Mouse (Mus musculus) heart, embryonic 16.5 days (tissue): ENCODE data around the gene Trmt2a. TPM values are rescaled to one million over a fixed set of nuclear protein-coding genes. Genes with fewer than 3 reads are reported as not detected.

Experiments used
- ATAC-seq: fragments of 200-750 bp; cut with Nextera tagmentation; replicated peaks from 2 replicates; pipeline ENCODE4 v1.8.0; 2017; ENCODE audit warnings: moderate number of reproducible peaks; ENCODE audit not compliant: insufficient read depth, low FRiP score; ENCODE audit errors: extremely low read depth
- H3K27ac ChIP-seq: fragments of 300-500 bp; sonication (generic); 2 replicates; pipeline ENCODE4 v1.5.1; 2014; ENCODE audit warnings: mild to moderate bottlenecking, low read length, control low read depth, moderate library complexity
- H3K27me3 ChIP-seq: fragments of 300-500 bp; sonication (generic); 2 replicates; pipeline ENCODE4 v1.6.1; 2014; ENCODE audit warnings: low read length, mixed read lengths; ENCODE audit not compliant: control insufficient read depth, insufficient read depth
- H3K36me3 ChIP-seq: fragments of 300-500 bp; sonication (generic); 2 replicates; pipeline ENCODE4 v1.6.1; 2014; ENCODE audit not compliant: control insufficient read depth, insufficient read depth
- H3K4me1 ChIP-seq: fragments of 300-500 bp; sonication (generic); 2 replicates; pipeline ENCODE4 v1.6.1; 2014; ENCODE audit warnings: low read length, mixed read lengths; ENCODE audit not compliant: control insufficient read depth, insufficient read depth
- H3K4me2 ChIP-seq: fragments of 300-500 bp; sonication (generic); 2 replicates; pipeline ENCODE4 v1.6.1; 2014; ENCODE audit warnings: low read depth, mild to moderate bottlenecking, control low read depth, low read length
- H3K4me3 ChIP-seq: fragments of 300-500 bp; sonication (generic); 2 replicates; pipeline ENCODE4 v1.5.1; 2014; ENCODE audit warnings: mild to moderate bottlenecking, control low read depth, low read length
- H3K9ac ChIP-seq: fragments of 300-500 bp; sonication (generic); 2 replicates; pipeline ENCODE4 v1.6.1; 2014; ENCODE audit warnings: low read length, control low read depth
- H3K9me3 ChIP-seq: fragments of 300-500 bp; sonication (generic); replicated peaks from 2 replicates; pipeline ENCODE4 v1.6.1; 2016; ENCODE audit warnings: low read length; ENCODE audit not compliant: control insufficient read depth
- WGBS: fragments of 180-500 bp; shearing (Covaris S2); extraction: QIAGEN DNeasy Blood & Tissue Kit; methylation state at CpG from one replicate; pipeline ENCODE4 v1.1.7; 2014; 5-methylcytosine and 5-hydroxymethylcytosine counted together
- polyA plus RNA-seq: library from polyadenylated mRNA; unstranded; fragments of >200 nt; fragmentation: Nextera tagmentation; extraction: Ambion mirVana; gene quantifications from 2 replicates; pipeline ENCODE4 v1.2.1, GENCODE M21; 2015

Gene Trmt2a
- polyA plus RNA-seq, 1 experiment from 2014 or later, result 65.9 TPM

DNA sequence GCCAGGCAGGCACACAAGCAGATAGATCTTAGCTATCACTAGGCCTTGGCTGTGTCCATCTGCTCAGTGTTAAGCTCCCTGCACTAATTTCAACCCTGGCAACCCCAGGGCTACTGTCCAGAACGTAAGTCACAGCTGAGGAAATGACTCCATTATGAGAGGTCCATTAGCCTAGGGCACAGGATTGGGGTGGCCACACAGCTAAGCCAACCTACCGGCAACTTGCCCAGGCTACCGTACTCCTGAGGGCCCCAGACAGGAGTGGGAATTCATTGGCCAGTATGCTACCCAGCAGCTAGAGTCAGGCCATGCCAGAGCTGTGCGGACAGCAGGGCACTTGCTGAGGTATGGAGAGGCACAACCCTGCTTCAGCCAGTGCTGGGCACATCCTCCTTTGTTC is 19.6 kb upstream of the Trmt2a start:
- 78% methylated on average over 4 of the region's 4 CpGs for WGBS
- peaks cover 47% of the 10 kb centered on the region for H3K4me1 ChIP-seq
- peak overlapping the region; percentile 99 for H3K27ac ChIP-seq
- ATAC-seq, result no peak
- H3K9ac ChIP-seq, result peak overlapping the region; percentile 55
- H3K9me3 ChIP-seq, result no peaks in the 10 kb centered on the region
- peak overlapping the region; percentile 70 for H3K4me2 ChIP-seq
- peak overlapping the region; percentile 40; the same call in 1 of the 2 replicates for H3K4me3 ChIP-seq
- no peaks in the 10 kb centered on the region for H3K27me3 ChIP-seq
- peaks cover 39% of the 10 kb centered on the region for H3K36me3 ChIP-seq

DNA sequence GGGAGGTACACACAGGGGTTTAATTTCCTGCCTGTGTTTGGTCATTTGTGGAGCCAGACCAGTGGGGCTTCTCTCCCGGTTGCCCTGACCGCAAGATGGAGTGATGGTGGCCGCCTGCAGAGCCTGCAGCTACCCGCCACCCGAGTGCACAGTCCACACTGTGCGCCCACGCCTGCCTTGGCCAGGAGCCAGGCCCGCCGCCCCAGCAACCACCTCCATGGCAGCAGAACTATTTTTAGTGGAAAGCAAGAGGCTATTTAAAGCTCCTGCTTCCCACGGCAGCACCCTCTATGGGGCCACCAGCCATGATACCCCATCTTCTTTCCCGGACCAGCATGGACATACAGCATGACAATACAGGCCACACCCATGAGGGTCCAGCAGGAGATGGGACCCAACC is 18.9 kb upstream of the Trmt2a start:
- H3K4me3 ChIP-seq, result peak overlapping the region; percentile 40
- 17% methylated on average over 11 of the region's 11 CpGs for WGBS
- H3K36me3 ChIP-seq, result peaks cover 31% of the 10 kb centered on the region
- peak; percentile 72 for ATAC-seq
- H3K4me2 ChIP-seq, result peak overlapping the region; percentile 70
- no peaks in the 10 kb centered on the region for H3K9me3 ChIP-seq
- peak overlapping the region; percentile 99 for H3K27ac ChIP-seq
- no peaks in the 10 kb centered on the region for H3K27me3 ChIP-seq
- H3K9ac ChIP-seq, result peak overlapping the region; percentile 66
- peaks cover 50% of the 10 kb centered on the region for H3K4me1 ChIP-seq

DNA sequence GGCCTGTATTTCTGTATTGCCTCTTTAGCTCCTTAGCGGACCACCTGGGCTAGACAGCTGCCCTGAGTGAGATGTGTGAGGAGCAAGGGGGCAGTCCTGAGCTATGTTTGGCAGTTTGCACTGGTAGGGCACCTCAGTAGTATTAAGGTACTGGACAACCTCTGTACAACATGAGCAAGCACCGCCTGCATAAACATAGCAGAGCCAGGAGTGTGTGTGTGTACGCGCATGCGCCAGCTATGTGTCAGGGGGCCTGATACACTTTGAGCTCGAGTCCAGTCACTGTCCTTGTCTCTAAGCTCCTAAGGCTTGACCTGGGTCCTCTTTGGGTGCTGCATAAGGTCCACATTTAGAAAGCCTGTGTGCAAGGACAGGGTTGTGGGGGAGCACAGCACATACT is 17.9 kb upstream of the Trmt2a start:
- 62% methylated on average over 6 of the region's 6 CpGs for WGBS

DNA sequence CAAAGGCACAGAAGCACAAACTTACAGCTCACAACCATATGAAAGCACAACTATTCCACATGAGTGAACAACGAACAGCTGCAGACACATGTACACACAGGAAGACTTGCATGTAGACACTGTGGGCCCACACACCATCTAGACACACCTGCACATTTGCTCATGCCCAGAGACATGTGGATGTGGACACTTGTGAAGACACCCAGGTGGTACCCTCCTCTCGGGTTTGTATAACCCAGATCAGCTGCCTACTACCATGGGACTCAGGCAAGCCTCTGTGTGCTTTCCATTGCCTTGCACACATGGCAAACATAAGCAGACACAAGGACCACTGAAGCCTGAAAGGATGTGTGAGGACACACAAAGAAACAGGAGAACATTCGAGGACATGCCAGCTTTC is 17.4 kb upstream of the Trmt2a start:
- no peaks in the 10 kb centered on the region for H3K27me3 ChIP-seq
- 72% methylated on average over 3 of the region's 3 CpGs for WGBS
- H3K4me3 ChIP-seq, result no peak overlapping the region
- peak overlapping the region; percentile 70 for H3K4me2 ChIP-seq
- H3K9ac ChIP-seq, result peak overlapping the region; percentile 46
- peaks cover 55% of the 10 kb centered on the region for H3K4me1 ChIP-seq
- H3K36me3 ChIP-seq, result peaks cover 18% of the 10 kb centered on the region
- ATAC-seq, result no peak
- no peaks in the 10 kb centered on the region for H3K9me3 ChIP-seq
- peak overlapping the region; percentile 99 for H3K27ac ChIP-seq

More for the DNA sequence above, 17.9 kb upstream of the Trmt2a start:
- 0 out of 2 replicates have a peak, but pooled peaks have one; percentile 0 for ATAC-seq
- Histone ChIP-seq H3K9me3 (no peaks in the 10 kb centered on the region), H3K27ac (peak overlapping the region; percentile 99), H3K9ac (peak overlapping the region; percentile 46), H3K36me3 (peaks cover 22% of the 10 kb centered on the region), H3K4me1 (peaks cover 50% of the 10 kb centered on the region), H3K4me3 (no peak overlapping the region), H3K27me3 (no peaks in the 10 kb centered on the region), H3K4me2 (peak overlapping the region; percentile 70)

DNA sequence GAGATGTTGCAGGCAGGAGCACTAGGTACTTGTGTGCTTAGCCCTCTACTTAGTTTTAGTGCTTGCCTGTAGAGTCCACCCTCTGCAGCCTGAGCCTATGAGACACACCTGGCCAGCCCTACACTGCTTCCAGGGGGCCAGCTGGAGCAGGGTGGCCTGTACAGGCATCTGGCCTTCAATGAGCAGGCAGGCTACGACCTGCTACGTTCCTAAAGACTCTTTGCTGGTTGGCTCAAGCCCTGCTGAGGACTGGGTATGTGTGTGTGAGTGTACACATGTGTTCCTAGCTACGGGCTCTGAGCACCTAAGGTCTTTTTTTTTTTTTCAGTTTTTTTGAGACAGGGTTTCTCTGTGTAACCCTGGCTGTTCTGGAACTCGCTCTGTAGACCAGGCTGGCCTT is 17.0 kb upstream of the Trmt2a start:
- no peaks in the 10 kb centered on the region for H3K9me3 ChIP-seq
- peak overlapping the region; percentile 99 for H3K27ac ChIP-seq
- H3K27me3 ChIP-seq, result no peaks in the 10 kb centered on the region
- no peak overlapping the region for H3K4me3 ChIP-seq
- WGBS, result 82% methylated on average over 4 of the region's 4 CpGs
- peaks cover 59% of the 10 kb centered on the region for H3K4me1 ChIP-seq
- H3K9ac ChIP-seq, result peak overlapping the region; percentile 46; the same call in 1 of the 2 replicates
- ATAC-seq, result no peak
- H3K36me3 ChIP-seq, result peaks cover 14% of the 10 kb centered on the region
- H3K4me2 ChIP-seq, result no peak overlapping the region

DNA sequence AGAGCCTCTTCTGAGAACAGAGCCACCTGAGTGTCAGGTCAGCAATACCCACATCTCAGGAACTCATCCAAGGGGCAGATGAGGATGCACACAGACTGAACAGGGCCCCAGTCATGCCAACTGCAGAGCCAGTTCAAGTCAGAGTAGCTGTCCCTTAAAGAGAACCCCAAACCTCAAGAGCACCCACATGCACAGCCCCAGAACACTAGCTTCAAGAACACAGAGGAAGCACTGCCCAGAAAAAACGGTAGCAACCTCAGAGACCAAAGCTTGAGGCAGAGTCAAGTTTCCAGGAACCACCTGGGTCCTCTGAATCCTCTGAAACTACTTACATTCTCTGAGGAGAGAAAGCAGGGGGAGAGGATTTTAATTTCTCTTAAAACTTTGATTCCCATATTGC is 15.0 kb upstream of the Trmt2a start:
- peak overlapping the region; percentile 2; the same call in 1 of the 2 replicates for H3K27ac ChIP-seq
- H3K4me1 ChIP-seq, result peaks cover 57% of the 10 kb centered on the region
- 31% methylated on average over 1 of the region's 1 CpGs for WGBS
- H3K36me3 ChIP-seq, result peaks cover under 1% of the 10 kb centered on the region
- H3K9ac ChIP-seq, result peak overlapping the region; percentile 95
- H3K4me2 ChIP-seq, result peak overlapping the region; percentile 82
- H3K9me3 ChIP-seq, result no peaks in the 10 kb centered on the region
- H3K4me3 ChIP-seq, result peak overlapping the region; percentile 94; the same call in 1 of the 2 replicates
- H3K27me3 ChIP-seq, result no peaks in the 10 kb centered on the region
- ATAC-seq, result no peak

DNA sequence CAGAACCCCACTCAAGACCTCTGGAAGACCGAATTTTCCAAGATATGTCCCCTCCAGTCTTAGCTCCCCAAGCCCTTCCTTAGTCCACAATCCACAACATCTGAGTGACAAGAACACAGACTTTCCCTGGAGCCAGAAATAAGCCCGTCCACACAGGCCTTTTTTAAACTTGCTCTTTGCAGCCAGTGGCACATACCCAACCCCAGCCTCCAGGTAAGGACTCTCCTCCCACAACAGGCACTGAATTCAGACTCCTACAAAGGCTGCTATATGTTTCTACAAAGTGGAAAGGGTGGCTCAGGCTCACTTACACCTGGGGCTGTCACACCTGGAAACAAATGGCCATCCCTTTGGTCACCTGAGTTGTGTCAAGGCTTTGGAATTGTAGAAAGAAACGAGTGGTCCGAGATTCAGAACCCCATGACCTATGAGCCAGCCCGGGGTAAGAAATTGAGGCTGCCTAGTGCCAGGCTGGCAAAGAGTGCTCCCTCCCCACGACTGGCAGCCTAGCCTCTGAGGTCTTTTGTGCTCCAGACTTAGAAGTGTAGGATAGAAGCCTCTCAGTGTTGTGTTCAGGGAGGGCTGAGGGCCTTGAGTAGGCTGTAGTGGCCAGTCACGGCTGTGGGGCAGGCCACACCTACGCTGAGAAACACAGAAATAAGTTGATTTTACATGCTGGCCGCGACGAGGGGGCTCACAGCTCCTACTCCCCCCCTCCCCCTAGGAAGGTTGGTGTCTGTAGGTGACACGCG is 14.4 kb upstream of the Trmt2a start:
- Histone ChIP-seq H3K27ac (peak overlapping the region; percentile 96), H3K4me3 (peak overlapping the region; percentile 94), H3K9ac (peak overlapping the region; percentile 95), H3K9me3 (no peaks in the 10 kb centered on the region), H3K4me2 (peak overlapping the region; percentile 82), H3K4me1 (peaks cover 51% of the 10 kb centered on the region), H3K27me3 (no peaks in the 10 kb centered on the region), H3K36me3 (peaks cover 5% of the 10 kb centered on the region)
- 13% methylated on average over 13 of the region's 13 CpGs for WGBS
- no peak for ATAC-seq

DNA sequence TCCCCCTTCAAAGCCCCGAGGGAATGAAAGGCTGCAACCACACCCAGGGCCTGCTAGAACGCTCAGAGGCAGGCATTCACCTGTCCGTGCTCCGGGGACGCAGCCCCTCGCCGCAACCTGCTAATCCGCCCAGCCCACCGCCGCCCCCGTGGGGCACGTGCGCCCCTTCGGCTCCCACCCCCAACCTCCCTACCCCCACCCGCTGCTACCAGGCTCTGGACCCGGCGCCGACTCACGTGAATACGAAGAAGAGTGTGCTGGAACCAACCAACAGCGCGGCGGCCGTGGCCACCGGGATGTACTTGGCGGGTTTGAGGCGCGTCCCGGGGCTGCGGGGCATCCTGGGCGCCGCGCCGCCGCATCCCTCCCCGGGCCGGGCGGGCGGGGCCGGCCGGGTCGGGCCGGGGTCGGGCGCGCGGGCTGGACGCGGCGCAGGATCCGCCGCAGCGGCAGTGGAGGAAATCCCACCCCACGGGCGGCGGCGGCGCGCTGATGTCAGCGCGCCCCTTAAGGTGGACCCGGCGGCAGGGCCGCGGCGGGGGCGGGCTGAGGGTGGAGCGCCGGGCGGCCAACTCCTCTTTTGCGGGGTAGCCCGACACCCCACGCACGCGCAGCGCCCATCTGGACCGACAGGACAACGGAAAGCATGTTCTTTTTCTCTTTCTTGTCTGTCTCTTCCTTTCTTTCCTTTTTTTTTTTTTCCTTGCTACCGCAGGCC is 13.6 kb upstream of the Trmt2a start, which contains the start of gene Zdhhc8:
Gene Zdhhc8, minus strand, starts transcription at position 466 of the 718 bp plus-strand sequence.
- Histone ChIP-seq H3K4me3 (peak within 1 kb of the TSS; percentile 94), H3K27ac (peak within 1 kb of the TSS; percentile 96), H3K9ac (peak within 1 kb of the TSS; percentile 95), H3K36me3 (peaks cover 10% of the 10 kb centered on the region), H3K4me2 (peak within 1 kb of the TSS; percentile 82), H3K27me3 (no peaks in the 10 kb centered on the region), H3K9me3 (no peaks in the 10 kb centered on the region), H3K4me1 (peaks cover 44% of the 10 kb centered on the region)
- WGBS, result under 1% methylated on average over 67 of the region's 79 CpGs
- peak; percentile 76 for ATAC-seq
